Mouse (Mus musculus) embryonic facial prominence, embryonic 10.5 days (tissue): ENCODE data around the gene Ptgds. TPM values are rescaled to one million over a fixed set of nuclear protein-coding genes. Genes with fewer than 3 reads are reported as not detected.

ENCODE experiments used
- DNase-seq: peaks from one replicate; pipeline ENCODE4 v3.0.0-alpha.2; 2017; ENCODE audit warnings: low spot score
- H3K27ac ChIP-seq: fragments of 300-500 bp; sonication (generic); replicated peaks from 2 replicates; pipeline ENCODE4 v1.5.1; 2016; ENCODE audit warnings: mild to moderate bottlenecking
- H3K27me3 ChIP-seq: fragments of 300-500 bp; sonication (generic); replicated peaks from 2 replicates; pipeline ENCODE4 v1.6.1; 2016; ENCODE audit warnings: low read depth, mild to moderate bottlenecking; ENCODE audit not compliant: poor library complexity, severe bottlenecking
- H3K36me3 ChIP-seq: fragments of 300-500 bp; sonication (generic); replicated peaks from 2 replicates; pipeline ENCODE4 v1.6.1; 2016; ENCODE audit warnings: mild to moderate bottlenecking, moderate library complexity
- H3K4me1 ChIP-seq: fragments of 300-500 bp; sonication (generic); 2 replicates; pipeline ENCODE4 v1.6.1; 2016
- H3K4me3 ChIP-seq: fragments of 300-500 bp; sonication (generic); 2 replicates; pipeline ENCODE4 v1.5.1; 2016; ENCODE audit warnings: mild to moderate bottlenecking, moderate library complexity
- H3K9me3 ChIP-seq: fragments of 300-500 bp; sonication (generic); 2 replicates; pipeline ENCODE4 v1.6.1; 2016; ENCODE audit warnings: mild to moderate bottlenecking
- WGBS: fragments of 180-500 bp; shearing (Covaris S2); methylation state at CpG from one replicate; pipeline ENCODE4 v1.1.7; 2016; 5-methylcytosine and 5-hydroxymethylcytosine counted together
- polyA plus RNA-seq: library from polyadenylated mRNA; unstranded; fragments of >200 nt; fragmentation: Nextera tagmentation; extraction: Ambion mirVana; gene quantifications from 2 replicates; pipeline ENCODE4 v1.2.1, GENCODE M21; 2016

Ptgds gene
- polyA plus RNA-seq, 1 experiment from 2014 or later, result not detected

DNA sequence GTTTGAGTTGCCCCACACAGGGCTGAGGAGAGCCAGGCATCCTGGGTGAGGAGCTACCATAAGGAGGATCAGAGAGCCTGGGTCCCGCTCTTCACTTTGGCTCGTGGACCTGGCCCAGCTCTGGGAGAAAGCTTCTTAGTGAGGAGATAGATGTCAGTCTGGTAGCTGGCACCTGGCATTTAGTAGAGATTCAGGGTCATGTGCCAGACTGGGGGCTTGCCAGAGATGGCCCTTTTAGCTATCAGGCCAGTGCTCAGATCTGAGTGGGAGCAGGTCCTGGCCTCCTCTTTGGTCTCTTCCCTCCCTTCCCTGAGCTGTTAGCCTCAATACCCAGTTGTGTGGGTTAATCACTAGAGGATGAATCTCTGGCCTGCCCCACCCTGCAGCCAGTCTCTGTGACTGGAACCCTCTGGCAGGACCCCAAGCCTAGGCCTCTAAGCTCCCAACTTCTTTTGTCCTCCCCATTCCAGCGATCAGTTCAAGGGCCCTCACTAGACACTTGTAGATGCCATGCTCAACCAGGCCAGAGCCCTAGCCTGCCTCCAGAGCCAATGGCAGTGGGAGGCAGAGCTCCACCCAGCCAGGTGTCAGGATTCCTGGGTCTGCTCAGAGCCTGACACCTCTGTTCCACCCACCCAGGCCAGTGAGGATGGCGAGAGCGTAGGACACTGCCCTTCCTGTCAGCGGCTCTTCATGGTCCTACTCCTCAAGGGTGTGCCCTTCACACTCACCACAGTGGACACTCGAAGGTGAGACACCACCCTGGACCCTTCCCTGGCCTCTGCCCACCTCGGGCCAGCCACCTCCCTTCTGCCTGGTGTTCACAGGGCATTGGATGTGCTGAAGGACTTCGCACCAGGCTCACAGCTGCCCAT is 12.6 kb downstream of the Ptgds start:
- H3K27me3 ChIP-seq, result no peaks in the 10 kb centered on the region
- WGBS, result 85% methylated on average over 9 of the region's 9 CpGs
- no peak overlapping the region for H3K27ac ChIP-seq
- 0 out of 2 replicates have a peak overlapping the region, but pooled peaks have one; percentile 4 for H3K4me3 ChIP-seq
- H3K4me1 ChIP-seq, result peaks cover 25% of the 10 kb centered on the region
- no peak for DNase-seq
- peaks cover 15% of the 10 kb centered on the region for H3K36me3 ChIP-seq
- no peaks in the 10 kb centered on the region for H3K9me3 ChIP-seq

DNA sequence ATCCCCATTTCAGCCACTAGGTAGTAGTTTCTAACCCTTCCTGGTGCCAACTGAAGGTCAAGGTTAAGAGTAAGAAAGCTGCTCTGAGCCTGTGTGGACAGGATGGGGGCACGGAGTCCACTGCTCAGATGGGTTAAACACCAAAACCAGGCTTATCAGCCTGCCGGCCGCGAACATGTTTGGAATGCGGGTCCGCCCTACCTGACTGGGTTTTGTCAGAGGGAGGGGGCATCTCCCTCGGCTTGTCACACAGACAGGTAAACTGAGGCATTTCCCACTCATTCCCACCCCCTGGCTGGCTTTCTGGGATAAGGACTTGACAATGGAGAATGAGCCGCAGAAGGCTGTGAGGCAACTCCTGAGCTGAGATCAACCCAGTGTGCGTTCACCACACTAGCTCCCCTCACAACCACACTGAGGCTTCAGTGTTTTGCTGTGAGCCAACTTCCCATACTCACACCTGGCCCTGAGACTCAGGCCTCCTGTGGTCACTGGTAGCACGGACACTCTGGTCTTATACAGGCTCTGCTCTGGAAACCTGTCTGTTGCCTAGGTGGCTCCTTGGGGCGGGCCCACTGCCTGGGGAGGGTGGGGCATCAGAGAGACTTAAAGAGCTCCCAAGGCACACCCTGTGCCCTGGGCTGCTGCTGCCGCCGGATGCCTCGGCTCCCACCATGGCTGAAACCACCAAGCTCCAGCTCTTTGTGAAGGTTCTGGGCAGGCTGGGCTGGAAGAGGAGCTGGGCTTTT is 13.5 kb downstream of the Ptgds start, which contains the start of gene Clic3:
Gene Clic3, plus strand, starts transcription at position 634 of the 749 bp plus-strand sequence.
- 0 out of 2 replicates have a peak within 1 kb of the TSS, but pooled peaks have one; percentile 4 for H3K4me3 ChIP-seq
- peaks cover 15% of the 10 kb centered on the region for H3K36me3 ChIP-seq
- H3K4me1 ChIP-seq, result peaks cover 22% of the 10 kb centered on the region
- H3K27me3 ChIP-seq, result no peaks in the 10 kb centered on the region
- H3K27ac ChIP-seq, result no peak within 1 kb of the TSS
- 64% methylated on average over 14 of the region's 14 CpGs for WGBS
- DNase-seq, result no peak
- H3K9me3 ChIP-seq, result no peaks in the 10 kb centered on the region

- WGBS, result 51% methylated on average over 1 of the region's 1 CpGs
- no peak overlapping the region for H3K4me3 ChIP-seq
Observed at GRCm38 (mm10) chr2:25452951-25453350, 16.9 kb downstream of the Ptgds start.

GRCm38 (mm10) chr2:25450853-25451647 is 18.8 kb downstream of the Ptgds start:
- Histone ChIP-seq H3K4me1 (no peaks in the 10 kb centered on the region), H3K27ac (no peak overlapping the region), H3K27me3 (no peaks in the 10 kb centered on the region), H3K9me3 (no peaks in the 10 kb centered on the region), H3K36me3 (peaks cover 22% of the 10 kb centered on the region), H3K4me3 (no peak overlapping the region)
- no peak for DNase-seq
- 86% methylated on average over 8 of the region's 8 CpGs for WGBS

More at GRCm38 (mm10) chr2:25452951-25453350, 16.9 kb downstream of the Ptgds start:
- H3K36me3 ChIP-seq, result peaks cover 4% of the 10 kb centered on the region; the same call in 1 of the 2 replicates
- no peak overlapping the region for H3K27ac ChIP-seq
- DNase-seq, result no peak
- no peaks in the 10 kb centered on the region for H3K9me3 ChIP-seq
- no peaks in the 10 kb centered on the region for H3K27me3 ChIP-seq
- H3K4me1 ChIP-seq, result peaks cover 4% of the 10 kb centered on the region; the same call in 1 of the 2 replicates

GRCm38 (mm10) chr2:25442682-25443081 is 27.2 kb downstream of the Ptgds start:
- Histone ChIP-seq H3K4me1 (no peaks in the 10 kb centered on the region), H3K9me3 (no peaks in the 10 kb centered on the region), H3K36me3 (peaks cover 78% of the 10 kb centered on the region), H3K4me3 (no peak overlapping the region), H3K27me3 (no peaks in the 10 kb centered on the region), H3K27ac (no peak overlapping the region)
- 91% methylated on average over 14 of the region's 14 CpGs for WGBS
- DNase-seq, result no peak

DNA sequence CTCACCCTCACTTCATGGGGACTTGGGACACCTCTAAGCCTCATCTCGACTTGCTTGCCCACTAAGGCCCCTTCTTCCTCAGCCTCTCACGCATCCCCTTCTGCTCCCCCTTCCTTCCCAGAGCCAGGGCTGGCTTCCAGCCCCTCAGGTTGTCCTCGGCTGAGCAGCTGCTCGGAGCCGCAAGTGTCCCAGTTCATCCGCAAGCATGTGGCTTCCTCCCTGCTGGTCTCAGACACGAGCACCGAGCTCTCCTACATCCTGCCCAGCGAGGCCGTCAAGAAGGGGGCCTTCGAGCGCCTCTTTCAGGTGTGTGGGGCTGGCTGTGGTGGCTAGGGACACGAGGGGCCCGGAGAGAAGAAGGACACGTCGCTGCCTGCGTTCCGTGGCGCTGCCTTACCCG is 28.8 kb downstream of the Ptgds start:
- 87% methylated on average over 20 of the region's 20 CpGs for WGBS
- Histone ChIP-seq H3K27me3 (no peaks in the 10 kb centered on the region), H3K27ac (no peak overlapping the region), H3K4me1 (no peaks in the 10 kb centered on the region), H3K9me3 (no peaks in the 10 kb centered on the region), H3K36me3 (peaks cover 66% of the 10 kb centered on the region), H3K4me3 (no peak overlapping the region)
- no peak for DNase-seq

- Histone ChIP-seq H3K27me3 (peaks cover 7% of the 10 kb centered on the region), H3K36me3 (peaks cover 34% of the 10 kb centered on the region), H3K9me3 (no peaks in the 10 kb centered on the region), H3K4me1 (peaks cover 16% of the 10 kb centered on the region; the same call in 1 of the 2 replicates), H3K27ac (no peak overlapping the region), H3K4me3 (no peak overlapping the region)
- whole genome bisulfite sequencing, result 95% methylated on average over 10 of the region's 10 CpGs
- DNase-seq, result no peak
Observed at GRCm38 (mm10) chr2:25436286-25436820, 33.5 kb downstream of the Ptgds start.

GRCm38 (mm10) chr2:25434292-25434691 is 35.6 kb downstream of the Ptgds start:
- H3K9me3 ChIP-seq, result no peaks in the 10 kb centered on the region
- H3K27me3 ChIP-seq, result peaks cover 27% of the 10 kb centered on the region
- WGBS, result 92% methylated on average over 8 of the region's 8 CpGs
- DNase-seq, result no peak
- peaks cover 28% of the 10 kb centered on the region for H3K36me3 ChIP-seq
- H3K4me3 ChIP-seq, result no peak overlapping the region
- H3K4me1 ChIP-seq, result peaks cover 32% of the 10 kb centered on the region
- H3K27ac ChIP-seq, result no peak overlapping the region

DNA sequence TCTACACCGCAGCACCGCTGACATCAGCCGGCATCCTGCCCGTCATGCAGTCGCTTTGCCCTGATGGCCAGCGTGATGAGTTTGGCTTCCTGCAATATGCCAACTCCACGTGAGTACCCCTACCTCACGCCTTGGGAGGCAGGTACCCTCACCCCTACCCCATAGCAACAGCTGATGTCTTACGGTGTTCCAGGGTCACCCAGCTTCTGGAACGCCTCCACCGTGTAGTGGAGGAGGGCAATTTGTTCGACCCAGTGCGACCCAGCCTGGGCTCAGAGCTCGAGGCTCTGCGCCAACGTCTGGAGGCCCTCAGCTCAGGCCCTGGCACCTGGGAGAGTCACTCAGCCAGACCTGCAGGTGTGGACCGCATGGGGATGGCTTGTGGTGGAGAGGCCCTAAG is 36.7 kb downstream of the Ptgds start:
- Histone ChIP-seq H3K4me1 (peaks cover 40% of the 10 kb centered on the region), H3K27ac (no peak overlapping the region), H3K27me3 (peaks cover 33% of the 10 kb centered on the region), H3K9me3 (no peaks in the 10 kb centered on the region), H3K4me3 (no peak overlapping the region), H3K36me3 (peaks cover 17% of the 10 kb centered on the region; the same call in 1 of the 2 replicates)
- no peak for DNase-seq
- WGBS, result 89% methylated on average over 17 of the region's 17 CpGs

GRCm38 (mm10) chr2:25432326-25433098 is 37.3 kb downstream of the Ptgds start:
- DNase-seq, result no peak
- H3K27ac ChIP-seq, result no peak overlapping the region
- H3K27me3 ChIP-seq, result peaks cover 33% of the 10 kb centered on the region
- no peaks in the 10 kb centered on the region for H3K9me3 ChIP-seq
- H3K4me1 ChIP-seq, result peaks cover 41% of the 10 kb centered on the region
- WGBS, result 77% methylated on average over 11 of the region's 11 CpGs
- H3K36me3 ChIP-seq, result peaks cover 12% of the 10 kb centered on the region; the same call in 1 of the 2 replicates
- no peak overlapping the region for H3K4me3 ChIP-seq

DNA sequence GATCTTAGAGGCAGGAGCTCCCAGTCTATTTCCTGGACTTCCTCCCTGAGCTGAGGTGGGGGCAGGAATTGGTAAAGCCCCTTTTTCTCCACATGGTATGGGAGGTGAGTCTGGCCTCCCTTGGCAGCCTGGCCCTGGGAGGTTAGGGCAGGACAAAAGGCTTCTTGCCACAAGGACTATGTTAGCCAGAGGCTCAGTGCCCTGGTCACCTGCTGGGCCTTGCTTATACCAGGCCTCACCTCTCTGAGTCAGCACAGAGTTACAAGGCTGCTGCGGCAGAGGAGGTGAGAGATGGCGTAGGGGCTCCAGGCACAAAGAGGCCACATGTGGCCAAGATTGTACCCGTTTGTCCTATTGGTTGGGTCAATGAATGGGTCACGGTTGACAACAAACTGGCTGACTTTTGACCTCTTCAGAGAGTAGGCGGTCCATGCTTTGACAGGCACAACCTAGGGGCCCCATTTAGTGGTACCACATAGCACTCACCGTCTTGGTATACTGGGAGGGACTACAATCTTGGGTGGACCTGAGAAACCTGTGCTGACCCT is 38.5 kb downstream of the Ptgds start:
- WGBS, result 52% methylated on average over 6 of the region's 6 CpGs
- no peak for DNase-seq
- H3K4me3 ChIP-seq, result no peak overlapping the region
- peaks cover 39% of the 10 kb centered on the region for H3K27me3 ChIP-seq
- peaks cover 41% of the 10 kb centered on the region for H3K4me1 ChIP-seq
- peaks cover 8% of the 10 kb centered on the region; the same call in 1 of the 2 replicates for H3K36me3 ChIP-seq
- H3K27ac ChIP-seq, result no peak overlapping the region
- H3K9me3 ChIP-seq, result no peaks in the 10 kb centered on the region
